Mouse (Mus musculus) stomach, postnatal 0 days (tissue): ENCODE results near the gene Samd14.

Experiments
- CTCF ChIP-seq: IDR thresholded peaks from 2 replicates; pipeline ENCODE4 v1.5.1; 2016; ENCODE audit warnings: antibody characterized with exemption, low read depth, mild to moderate bottlenecking, moderate library complexity
- EP300 ChIP-seq: optimal IDR thresholded peaks from 2 replicates; pipeline ENCODE3; 2016; ENCODE audit warnings: antibody characterized with exemption

DNA sequence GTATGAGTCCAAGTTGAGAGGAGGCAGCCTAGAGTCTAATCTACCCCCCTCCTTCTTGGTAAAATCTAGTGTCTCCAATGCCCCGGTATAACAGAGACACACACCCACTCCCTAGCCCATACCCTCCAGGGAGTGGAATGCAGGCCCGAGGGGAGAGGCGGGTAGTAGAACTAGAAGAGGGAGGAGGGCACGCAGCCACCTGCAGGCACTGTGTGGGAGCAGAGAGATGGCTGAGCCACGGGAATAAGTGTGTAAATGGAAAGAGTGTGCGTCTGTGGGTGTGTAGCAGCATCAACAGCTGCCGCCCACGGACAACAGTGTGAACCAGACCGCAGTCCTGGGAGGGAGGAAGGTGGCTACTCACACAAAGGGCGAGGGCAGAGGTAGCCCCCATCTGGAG, 25.2 kb downstream of the Samd14 start:
- no peak for TF ChIP-seq CTCF
- TF ChIP-seq EP300, result no peak
